Mouse (Mus musculus) frontal cortex, postnatal 25 days (tissue): ENCODE results near the gene Pfdn5.
A peak's percentile ranks its signal among the peaks of the same experiment; 100 is the strongest.
"Not testable (repeated sequence)": the region's sequence is repeated elsewhere in the genome, so short reads cannot be mapped to it uniquely, and the experiment has no call there.

Source experiments
- DNase-seq, 2 experiments: peaks; one replicate each; pipeline ENCODE4 v3.0.0; 2022; ENCODE audit warnings: low spot score in 2 of 2

Pfdn5 gene

GRCm38 (mm10) chr15:102335254-102335653, 9.3 kb downstream of the Pfdn5 start:
- no peak for DNase-seq

GRCm38 (mm10) chr15:102335925-102336324, 10.0 kb downstream of the Pfdn5 start:
- not testable (repeated sequence) for DNase-seq

- DNase-seq, result no peak
Observed at GRCm38 (mm10) chr15:102336946-102337345, 11.0 kb downstream of the Pfdn5 start.

GRCm38 (mm10) chr15:102339612-102340011, 13.7 kb downstream of the Pfdn5 start:
- no peak for DNase-seq

- DNase-seq, result no peak
Observed at GRCm38 (mm10) chr15:102341580-102341979, 15.7 kb downstream of the Pfdn5 start.

GRCm38 (mm10) chr15:102344490-102344889, 18.6 kb downstream of the Pfdn5 start:
- DNase-seq, result no peak

- DNase-seq, result no peak
Observed at GRCm38 (mm10) chr15:102346444-102346843, 20.5 kb downstream of the Pfdn5 start.

- peak; percentile 92 for DNase-seq
Observed at GRCm38 (mm10) chr15:102350138-102350941, 24.4 kb downstream of the Pfdn5 start, which contains the start of gene Aaas. Gene Aaas (minus strand): TSS chr15:102350771.

- DNase-seq, result no peak
Observed at GRCm38 (mm10) chr15:102350942-102351291, 25.0 kb downstream of the Pfdn5 start.

- no peak for DNase-seq
Observed at GRCm38 (mm10) chr15:102352177-102352576, 26.3 kb downstream of the Pfdn5 start.

- no peak for DNase-seq
Observed at GRCm38 (mm10) chr15:102353986-102354385, 28.1 kb downstream of the Pfdn5 start.

GRCm38 (mm10) chr15:102355134-102355870, 29.4 kb downstream of the Pfdn5 start:
- no peak for DNase-seq

- peak in 1 of 2 experiments; percentile 19 for DNase-seq
Observed at GRCm38 (mm10) chr15:102355871-102356441, 30.0 kb downstream of the Pfdn5 start.

- DNase-seq, result no peak
Observed at GRCm38 (mm10) chr15:102356501-102357325, 30.8 kb downstream of the Pfdn5 start.

- DNase-seq, result no peak
Observed at GRCm38 (mm10) chr15:102358126-102358525, 32.2 kb downstream of the Pfdn5 start.

GRCm38 (mm10) chr15:102358834-102359233, 32.9 kb downstream of the Pfdn5 start:
- no peak for DNase-seq

GRCm38 (mm10) chr15:102362648-102363047, 36.7 kb downstream of the Pfdn5 start:
- DNase-seq, result no peak

- no peak for DNase-seq
Observed at GRCm38 (mm10) chr15:102364678-102365077, 38.8 kb downstream of the Pfdn5 start.

- no peak for DNase-seq
Observed at GRCm38 (mm10) chr15:102366238-102366637, 40.3 kb downstream of the Pfdn5 start.

- DNase-seq, result no peak
Observed at GRCm38 (mm10) chr15:102366733-102367344, 40.9 kb downstream of the Pfdn5 start, which contains the start of gene Sp7. Gene Sp7 (minus strand): TSS chr15:102367182.

GRCm38 (mm10) chr15:102369972-102370371, 44.1 kb downstream of the Pfdn5 start:
- no peak for DNase-seq
